In the genomic region with DNA sequence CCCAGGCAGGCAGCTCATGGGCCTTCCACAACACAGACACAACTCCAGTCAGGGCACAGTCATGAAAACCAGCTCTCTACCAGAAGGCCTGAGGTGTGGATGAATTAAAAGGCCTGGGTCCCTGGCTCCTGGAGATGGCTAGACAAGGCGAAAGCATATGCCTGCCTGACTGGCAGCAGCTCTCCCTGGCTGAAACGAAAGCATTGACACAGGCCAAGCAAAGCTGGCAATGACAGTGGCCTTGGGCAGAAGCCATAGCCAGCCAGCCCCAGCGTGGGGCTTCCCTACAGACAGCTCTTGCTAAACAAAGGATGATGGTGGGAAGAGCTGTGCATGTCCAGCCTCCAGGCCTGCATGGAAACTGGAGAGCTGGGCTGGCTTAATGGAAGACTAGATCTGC, we compare ENCODE assay signal across 10 mouse cellular contexts.
A peak's percentile ranks its signal among the peaks of the same experiment; 100 is the strongest.
DNase-seq lines count a peak whose midpoint lies in the region; ATAC-seq lines count a peak whose summit lies in the region.
"Had no signal": no experiment of that assay in that cellular context is flagged by ENCODE, and none has a peak within 500 bp of the region (broad histone marks: within the 10 kb centered on the region; RNA-seq: fewer than 3 reads in every experiment).

No protein-coding gene starts in this region.

- WGBS in forebrain, embryonic 16.5 days: 45% methylated on average over 3 of the region's 3 CpGs

- H3K9me3 ChIP-seq in forebrain, embryonic 16.5 days (ENCODE audit: control insufficient read depth, low read length): no peaks in the 10 kb centered on the region
- H3K9me3 ChIP-seq: neural tube, embryonic 12.5 days had no signal

- H3K4me1 ChIP-seq in forebrain, embryonic 16.5 days (replicated peaks; ENCODE audit: control insufficient read depth, insufficient read depth, low read length): peaks cover 6% of the 10 kb centered on the region

- no peak overlapping the region for H3K9ac ChIP-seq in forebrain, embryonic 16.5 days (replicated peaks; ENCODE audit: low read depth, low read length)
- H3K9ac ChIP-seq: lung, embryonic 14.5 days; neural tube, embryonic 12.5 days had no signal

- no peaks in the 10 kb centered on the region for H3K27me3 ChIP-seq in forebrain, embryonic 16.5 days (replicated peaks; ENCODE audit: control insufficient read depth, insufficient read depth, low read length)
- H3K27me3 ChIP-seq: neural tube, embryonic 12.5 days had no signal

- H3K36me3 ChIP-seq in forebrain, embryonic 16.5 days (ENCODE audit: control insufficient read depth, insufficient read depth): no peaks in the 10 kb centered on the region
- H3K36me3 ChIP-seq: neural tube, embryonic 12.5 days had no signal

- H3K4me3 ChIP-seq in forebrain, embryonic 16.5 days (replicated peaks; ENCODE audit: low read length): no peak overlapping the region
- H3K4me3 ChIP-seq: neural tube, embryonic 12.5 days had no signal

- intact Hi-C loops in gastrocnemius, postnatal 14 days (cut with DNase I; ENCODE audit: low total_unique reads): no loop called here
- intact Hi-C loops in gastrocnemius, postnatal 36 days (cut with DNase I): no loop called here

- H3K27ac ChIP-seq in forebrain, embryonic 16.5 days (ENCODE audit: low read length): peak overlapping the region; percentile 67
- H3K27ac ChIP-seq: neural tube, embryonic 12.5 days had no signal

- ATAC-seq in forebrain, embryonic 16.5 days: peak; percentile 93
- ATAC-seq in megakaryocyte-erythroid progenitor cell, adult 5-6 weeks (replicated peaks; ENCODE audit: low FRiP score, low TSS enrichment, poor library complexity, severe bottlenecking): no peak

- no peak overlapping the region for H3K4me2 ChIP-seq in forebrain, embryonic 16.5 days (ENCODE audit: low read length)
- H3K4me2 ChIP-seq: lung, embryonic 14.5 days; neural tube, embryonic 12.5 days had no signal

- peak; percentile 14 for DNase-seq in gastrocnemius, postnatal 14 days
- no peak for DNase-seq in gastrocnemius, postnatal 36 days
- DNase-seq in Muller cell, postnatal 12 days (ENCODE audit: inconsistent ontology term): peak; percentile 90
- DNase-seq in cerebellum, adult 11 months: peak; percentile 93
- no peak for DNase-seq in left cerebral cortex, adult 9 months (ENCODE audit: low spot score in 2 of 2)
- DNase-seq in ovary, postnatal 14 days (ENCODE audit: low spot score): no peak
- DNase-seq: lung, embryonic 14.5 days had no signal

Comparison
In these comparisons a context has a peak if more than half of its experiments do, and no peak if none do; other contexts are left out.
1. DNase-seq: peak in gastrocnemius, postnatal 14 days (single experiment), Muller cell, postnatal 12 days (single experiment) and cerebellum, adult 11 months (single experiment); none in gastrocnemius, postnatal 36 days (0 of 2), left cerebral cortex, adult 9 months (0 of 2) and ovary, postnatal 14 days (single experiment).